Comparison of ENCODE assay signal across 9 mouse cellular contexts in the genomic region with DNA sequence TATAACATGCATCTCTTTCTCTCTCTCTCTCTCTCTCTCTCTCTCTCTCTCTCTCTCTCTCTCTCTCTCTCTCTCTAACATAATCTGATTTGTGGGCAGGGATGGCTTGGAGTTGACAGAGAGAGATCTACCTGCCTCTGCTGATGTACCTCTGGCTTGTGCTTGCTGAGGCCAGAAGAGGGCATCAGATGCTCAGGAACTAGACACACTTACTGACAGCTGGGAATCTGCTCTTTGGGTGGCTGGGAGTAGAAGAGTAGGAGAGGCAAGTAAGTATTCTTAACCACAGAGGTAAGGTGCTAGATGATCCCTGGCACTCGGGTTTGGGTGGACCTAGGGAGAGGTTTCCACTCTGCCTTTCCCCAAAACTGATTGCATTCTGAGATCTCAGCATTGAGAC. TPM values are rescaled to one million over a fixed set of nuclear protein-coding genes. Genes with fewer than 3 reads are reported as not detected.
DNase-seq lines count a peak whose midpoint lies in the region; ATAC-seq and TF ChIP-seq lines count a peak whose summit lies in the region.
"Had no signal": no experiment of that assay in that cellular context is flagged by ENCODE, and none has a peak within 500 bp of the region (broad histone marks: within the 10 kb centered on the region; RNA-seq: fewer than 3 reads in every experiment).

No protein-coding gene starts in this region.

- H3K4me2 ChIP-seq in hindbrain, postnatal 0 days (ENCODE audit: low read depth, low read length): no peak overlapping the region
- H3K4me2 ChIP-seq in forebrain, embryonic 14.5 days (ENCODE audit: low read length): no peak overlapping the region
- H3K4me2 ChIP-seq: heart, embryonic 12.5 days had no signal

- no peaks in the 10 kb centered on the region for H3K9me3 ChIP-seq in hindbrain, postnatal 0 days (ENCODE audit: low read length)
- no peaks in the 10 kb centered on the region for H3K9me3 ChIP-seq in hindbrain, embryonic 10.5 days
- H3K9me3 ChIP-seq in forebrain, embryonic 14.5 days (replicated peaks; ENCODE audit: control insufficient read depth, low read length): no peaks in the 10 kb centered on the region
- H3K9me3 ChIP-seq: heart, embryonic 12.5 days had no signal

- no peak for DNase-seq in hindbrain, postnatal 0 days (ENCODE audit: low spot score)
- DNase-seq in hindbrain, embryonic 10.5 days (ENCODE audit: low spot score): no peak
- peak; percentile 65 for DNase-seq in 416B (ENCODE audit: low read depth)
- DNase-seq in R1 (ENCODE audit: low read depth, low spot score): peak; percentile 51
- peak; percentile 9 for DNase-seq in lung, postnatal 14 days
- DNase-seq in forebrain, embryonic 14.5 days (ENCODE audit: low spot score): no peak
- DNase-seq in ovary, postnatal 14 days (ENCODE audit: low spot score): no peak

- peak; percentile 48 for TF ChIP-seq CTCF in hindbrain, postnatal 0 days (IDR thresholded peaks at IDR 0.05; ENCODE audit: low read depth)

- H3K27ac ChIP-seq in hindbrain, postnatal 0 days: no peak overlapping the region
- H3K27ac ChIP-seq in hindbrain, embryonic 10.5 days: no peak overlapping the region
- H3K27ac ChIP-seq in forebrain, embryonic 14.5 days (ENCODE audit: low read depth, low read length): no peak overlapping the region

- no peaks in the 10 kb centered on the region for H3K27me3 ChIP-seq in hindbrain, postnatal 0 days (ENCODE audit: insufficient read depth, low read length)
- no peaks in the 10 kb centered on the region for H3K27me3 ChIP-seq in hindbrain, embryonic 10.5 days (ENCODE audit: insufficient read depth, poor library complexity, severe bottlenecking)
- no peaks in the 10 kb centered on the region for H3K27me3 ChIP-seq in forebrain, embryonic 14.5 days (replicated peaks; ENCODE audit: control insufficient read depth, insufficient read depth, low read length)
- H3K27me3 ChIP-seq: heart, embryonic 12.5 days had no signal

- H3K36me3 ChIP-seq in hindbrain, postnatal 0 days (ENCODE audit: insufficient read depth, low read length): no peaks in the 10 kb centered on the region
- no peaks in the 10 kb centered on the region for H3K36me3 ChIP-seq in hindbrain, embryonic 10.5 days
- H3K36me3 ChIP-seq in forebrain, embryonic 14.5 days (ENCODE audit: control insufficient read depth, insufficient read depth, low read length): no peaks in the 10 kb centered on the region
- H3K36me3 ChIP-seq: heart, embryonic 12.5 days had no signal

- no peak for ATAC-seq in hindbrain, postnatal 0 days
- ATAC-seq in forebrain, embryonic 14.5 days: no peak
- no peak for ATAC-seq in granulocyte monocyte progenitor cell, adult 5-6 weeks (replicated peaks; ENCODE audit: poor library complexity, severe bottlenecking)

- no peak overlapping the region for H3K4me3 ChIP-seq in hindbrain, postnatal 0 days (ENCODE audit: low read length)
- no peak overlapping the region for H3K4me3 ChIP-seq in hindbrain, embryonic 10.5 days
- H3K4me3 ChIP-seq in forebrain, embryonic 14.5 days (ENCODE audit: low read depth, low read length): no peak overlapping the region
- H3K4me3 ChIP-seq: heart, embryonic 12.5 days had no signal

- 78% methylated on average over 1 of the region's 1 CpGs for WGBS in hindbrain, postnatal 0 days
- 77% methylated on average over 1 of the region's 1 CpGs for WGBS in hindbrain, embryonic 10.5 days
- WGBS in forebrain, embryonic 14.5 days: 87% methylated on average over 1 of the region's 1 CpGs

- H3K9ac ChIP-seq in hindbrain, postnatal 0 days (replicated peaks; ENCODE audit: low read length): no peak overlapping the region
- H3K9ac ChIP-seq in forebrain, embryonic 14.5 days (ENCODE audit: low read length): no peak overlapping the region
- H3K9ac ChIP-seq: heart, embryonic 12.5 days had no signal

- peaks cover 10% of the 10 kb centered on the region for H3K4me1 ChIP-seq in hindbrain, postnatal 0 days (ENCODE audit: insufficient read depth, low read length)
- H3K4me1 ChIP-seq in hindbrain, embryonic 10.5 days (replicated peaks): peaks cover 52% of the 10 kb centered on the region
- peaks cover 12% of the 10 kb centered on the region for H3K4me1 ChIP-seq in forebrain, embryonic 14.5 days (ENCODE audit: control insufficient read depth, insufficient read depth, low read length)

RNA-seq across cellular contexts. Expression of a gene that starts 29.5 kb away (rescaled TPM):
- 20.3 and 21.6 TPM in 2 replicates for total RNA-seq in hindbrain, postnatal 0 days (2014; rRNA removed)
- 19.3 and 19.8 TPM in 2 replicates for polyA plus RNA-seq in hindbrain, postnatal 0 days (2015; fragmentation: Nextera tagmentation; extraction: Ambion mirVana)
- 54.9 and 64.4 TPM in 2 replicates for polyA plus RNA-seq in hindbrain, embryonic 10.5 days (2016; fragmentation: Nextera tagmentation; extraction: Ambion mirVana)
- polyA plus RNA-seq in forebrain, embryonic 14.5 days (2014; fragmentation: Nextera tagmentation; extraction: Ambion mirVana): 16.4 and 20.5 TPM in 2 replicates
- total RNA-seq in granulocyte monocyte progenitor cell, adult 5-6 weeks (2014; fragmentation: Nextera tagmentation): 37.8 and 58.5 TPM in 2 replicates
- 31.0 and 37.9 TPM in 2 replicates for total RNA-seq in granulocyte monocyte progenitor cell, adult 5-6 weeks (2017)

Comparison
In these comparisons a context has a peak if more than half of its experiments do, and no peak if none do; other contexts are left out.
1. DNase-seq: peak in 416B (single experiment), R1 (single experiment) and lung, postnatal 14 days (single experiment); none in hindbrain, postnatal 0 days (single experiment), hindbrain, embryonic 10.5 days (single experiment), forebrain, embryonic 14.5 days (single experiment) and ovary, postnatal 14 days (single experiment).